Mouse (Mus musculus): ENCODE data around the gene Cldn11. TPM values are rescaled to one million over a fixed set of nuclear protein-coding genes. Genes with fewer than 3 reads are reported as not detected.
"Not testable (repeated sequence)": the region's sequence is repeated elsewhere in the genome, so short reads cannot be mapped to it uniquely, and the experiment has no call there.

Cldn11 gene
- total RNA-seq (2021), result 100 to 1,000 TPM in 1 of 2 experiments, 10 to 100 TPM in 1; 80.3 to 138 TPM
- long read RNA-seq, experiment 1, transcript Cldn11-201 (3 exons, 1,870 nt), result major isoform, 10 of 15 reads
- long read RNA-seq, experiment 1, partial matches to known transcripts, result 4 of 15 reads
- long read RNA-seq, experiment 1, other reads (novel, unspliced or antisense), result 1 of 15 reads
- long read RNA-seq, experiment 2, transcript Cldn11-201 (3 exons, 1,870 nt), result major isoform, 5 of 5 reads
- long read RNA-seq, experiment 2, partial matches to known transcripts, result 0 of 5 reads
- long read RNA-seq, experiment 2, other reads (novel, unspliced or antisense), result 0 of 5 reads

DNA sequence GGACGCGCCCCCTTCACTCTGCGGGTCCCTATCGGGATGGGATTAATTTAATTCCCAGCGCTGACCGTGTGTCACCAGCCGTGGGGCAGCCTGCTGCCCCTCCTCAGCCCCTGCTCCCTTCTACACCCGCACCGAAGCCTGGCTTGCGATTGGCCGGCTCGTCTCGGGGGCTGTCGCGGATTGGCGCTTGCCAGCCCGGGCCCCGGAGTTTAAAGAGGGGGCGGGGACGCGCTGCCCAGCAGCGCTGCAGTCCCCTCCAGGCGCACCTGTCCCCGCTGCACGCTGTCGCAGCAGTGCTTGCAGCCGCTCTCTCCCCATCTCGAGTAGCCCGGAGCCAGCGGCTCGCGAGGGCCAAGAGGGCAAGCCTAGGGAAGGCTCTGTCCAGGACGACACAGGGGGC lies at the start of gene Cldn11:
Gene Cldn11, plus strand, starts transcription at position 215 of the 400 bp plus-strand sequence.
- intact Hi-C loops (cut with DNase I), result loop anchor here (5.0 to 10.0 kb wide), 3 partner anchors 155 to 1168 kb away; no protein-coding TSS in a partner anchor
- peak in 1 of 2 experiments; percentile 33 for DNase-seq (ENCODE audit: low spot score in 2 of 2)

DNA sequence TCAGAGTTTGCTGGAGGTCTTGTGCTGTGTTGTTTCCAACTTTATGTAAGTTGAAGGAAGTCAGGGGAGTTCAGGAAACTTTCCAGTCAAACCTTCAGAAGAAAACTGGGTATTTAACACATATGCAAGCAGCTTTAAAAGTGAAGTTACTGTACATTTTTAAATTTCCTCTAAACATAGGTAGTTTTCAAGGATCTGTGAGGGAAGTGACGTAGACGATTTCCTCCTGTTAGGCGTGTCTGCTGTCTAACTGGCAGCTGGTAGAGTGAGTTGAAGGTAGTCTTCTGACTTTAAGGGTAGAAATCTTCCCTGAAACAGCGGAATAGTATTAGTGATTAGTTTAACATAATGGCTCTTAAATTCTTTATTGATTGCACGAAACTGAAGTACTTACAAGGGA lies 49.7 kb upstream of the Cldn11 start:
- intact Hi-C loops (cut with DNase I), result no loop called here
- DNase-seq (ENCODE audit: low spot score in 2 of 2), result no peak

DNA sequence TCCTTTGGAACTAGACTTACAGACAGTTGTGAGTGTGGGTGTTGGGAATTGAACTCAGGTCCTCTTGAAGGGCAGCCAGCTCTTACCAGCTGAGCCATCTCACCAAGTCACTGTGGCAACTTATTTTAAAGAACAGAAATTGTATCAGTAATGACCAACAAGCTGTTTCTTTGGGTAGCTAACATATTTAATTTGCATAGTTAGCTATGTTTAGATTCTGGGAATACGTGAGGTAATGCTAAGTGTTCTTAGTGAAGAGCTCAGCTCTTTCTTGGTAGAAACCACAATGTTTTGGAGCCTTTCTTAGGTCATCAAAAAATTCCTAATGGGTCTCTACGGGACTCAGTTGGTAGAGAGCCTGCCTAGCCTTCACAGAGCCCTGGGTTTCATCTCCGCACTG lies 48.9 kb upstream of the Cldn11 start:
- DNase-seq (ENCODE audit: low spot score in 2 of 2), result no peak
- intact Hi-C loops (cut with DNase I), result no loop called here

DNA sequence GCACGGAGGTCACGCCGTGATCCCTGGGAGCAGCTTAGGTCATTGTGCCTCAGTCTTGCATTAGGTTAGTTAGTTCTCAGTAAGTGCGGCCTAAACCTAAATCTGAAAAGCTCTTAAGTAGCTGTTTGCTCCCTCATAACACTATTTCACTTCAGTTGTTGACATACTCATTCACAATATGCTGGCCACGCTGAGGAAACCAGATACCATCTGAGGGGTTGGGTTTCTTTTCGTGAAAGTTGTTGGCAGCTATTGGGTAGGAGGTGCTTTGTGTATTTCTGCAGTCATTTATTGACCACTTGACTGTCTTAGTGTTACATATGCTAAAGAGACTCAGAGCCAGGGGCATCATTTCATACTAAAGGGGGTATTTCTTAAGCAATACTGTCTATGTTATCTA lies 44.8 kb upstream of the Cldn11 start:
- no peak for DNase-seq (ENCODE audit: low spot score in 2 of 2)
- intact Hi-C loops (cut with DNase I), result no loop called here

DNA sequence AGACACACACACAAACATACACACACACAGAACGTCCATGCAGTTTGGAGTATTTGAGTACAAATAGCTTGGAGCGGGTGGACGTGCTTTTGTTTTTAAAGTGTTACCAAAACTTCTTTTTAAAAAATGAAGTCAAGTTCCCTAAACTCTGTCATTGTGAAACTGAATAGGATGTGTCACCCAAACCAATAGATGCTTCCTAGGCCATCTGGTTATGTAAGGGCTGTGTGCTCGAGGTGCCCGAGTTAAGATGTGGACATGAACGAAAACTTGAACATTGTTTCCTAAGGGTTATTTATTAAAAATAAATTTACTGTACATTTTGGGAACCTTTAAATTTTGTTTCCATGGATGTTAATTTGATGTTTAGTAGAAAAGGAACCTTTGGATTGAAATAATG lies 43.1 kb upstream of the Cldn11 start:
- intact Hi-C loops (cut with DNase I), result no loop called here
- no peak for DNase-seq (ENCODE audit: low spot score in 2 of 2)

DNA sequence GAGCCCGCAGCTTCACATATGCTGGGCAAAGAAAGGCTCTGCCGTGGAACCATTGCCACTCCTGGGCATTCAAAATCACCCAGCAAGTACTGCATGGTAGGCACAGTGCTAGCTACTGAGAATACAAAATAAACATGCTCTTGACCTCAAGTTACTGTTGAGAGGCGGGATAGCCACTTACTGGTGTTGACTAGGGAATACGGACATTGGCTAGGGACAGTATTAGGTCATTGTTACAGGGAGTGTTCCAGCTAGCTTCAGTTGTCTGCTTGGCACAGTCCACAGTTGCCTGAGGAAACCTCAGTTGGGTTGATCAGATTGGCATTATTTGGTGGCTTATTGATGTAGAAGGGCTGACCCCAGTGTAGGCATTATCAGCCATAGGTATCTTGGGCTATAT lies 42.0 kb upstream of the Cldn11 start:
- intact Hi-C loops (cut with DNase I), result no loop called here
- no peak for DNase-seq (ENCODE audit: low spot score in 2 of 2)

DNA sequence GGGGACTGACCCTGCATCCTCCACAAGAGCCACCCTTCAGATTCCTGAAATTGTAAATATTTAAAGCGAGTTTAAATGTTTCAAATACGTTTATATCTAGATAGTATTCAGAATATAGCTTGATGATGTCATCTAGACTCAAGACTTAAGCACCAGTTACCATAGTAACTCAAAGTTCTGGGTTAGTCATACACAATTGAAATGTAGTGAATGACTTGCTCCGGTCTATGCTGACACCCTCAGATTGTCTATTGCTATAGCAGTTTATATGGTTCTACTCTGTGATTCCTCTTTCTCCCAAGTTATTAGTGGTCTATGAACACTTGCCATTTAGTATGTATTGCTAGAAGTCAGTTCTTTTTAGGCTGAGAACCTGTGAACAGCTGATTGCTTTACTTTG lies 40.6 kb upstream of the Cldn11 start:
- peak in 1 of 2 experiments; percentile 58 for DNase-seq (ENCODE audit: low spot score in 2 of 2)
- intact Hi-C loops (cut with DNase I), result no loop called here

DNA sequence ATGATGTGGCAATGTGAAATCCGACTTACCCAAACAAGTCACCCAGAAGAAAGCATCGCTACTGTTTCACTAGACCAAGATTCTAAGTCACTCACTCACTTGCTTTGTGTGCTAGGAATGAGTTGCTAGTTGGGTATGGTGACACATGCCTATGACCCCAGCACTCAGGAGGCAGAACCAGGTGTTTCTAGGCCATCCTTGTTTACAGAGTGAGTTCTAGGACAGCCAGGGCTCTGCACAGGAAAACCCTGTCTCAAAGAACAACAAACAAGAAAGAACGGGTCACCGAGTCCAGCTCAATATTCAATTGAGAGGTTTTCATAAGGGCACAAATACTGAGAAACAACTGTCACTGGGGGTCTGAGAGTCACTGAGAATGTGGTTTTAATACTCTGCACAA lies 26.6 kb upstream of the Cldn11 start:
- no peak for DNase-seq (ENCODE audit: low spot score in 2 of 2)
- intact Hi-C loops (cut with DNase I), result no loop called here

DNA sequence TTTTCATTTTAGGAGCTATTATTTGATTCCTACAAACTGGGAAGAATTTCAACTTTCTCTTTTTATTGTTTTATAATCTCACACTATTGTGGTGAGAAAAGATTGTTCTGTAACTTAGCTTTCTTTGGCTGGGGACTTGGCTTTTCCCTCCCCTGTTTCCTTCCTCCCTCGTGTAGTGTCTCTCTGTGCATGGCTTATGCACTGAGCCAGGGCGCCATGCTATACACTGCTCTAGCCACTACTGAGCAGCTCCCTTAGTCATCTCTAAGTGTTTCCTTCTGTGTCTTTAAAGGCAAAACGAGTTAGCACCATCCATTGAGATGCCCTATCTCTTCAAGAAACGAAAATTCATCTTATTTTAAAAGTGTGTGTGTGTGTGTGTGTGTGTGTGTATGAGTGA lies 23.4 kb upstream of the Cldn11 start:
- intact Hi-C loops (cut with DNase I), result no loop called here
- DNase-seq (ENCODE audit: low spot score in 2 of 2), result no peak

DNA sequence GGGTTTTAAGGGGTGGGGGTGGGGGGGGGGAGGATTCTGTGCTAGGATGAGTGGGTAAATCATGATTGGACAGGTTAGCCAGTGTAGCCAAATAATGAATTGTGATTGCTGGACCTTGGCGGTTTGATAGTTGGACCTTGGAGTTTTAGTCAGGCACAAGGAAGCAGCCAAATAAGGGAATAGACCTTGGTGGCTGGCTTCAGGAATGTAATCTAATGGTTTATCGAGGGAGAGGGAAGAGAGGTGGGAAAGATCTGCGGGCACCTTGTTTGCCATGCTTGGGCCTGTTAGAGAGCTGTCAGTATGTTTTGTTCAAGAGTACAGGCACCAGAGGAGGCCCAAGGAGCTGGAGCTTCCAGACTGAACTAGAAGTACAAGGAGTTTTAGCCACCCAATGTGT lies 22.9 kb upstream of the Cldn11 start:
- no peak for DNase-seq (ENCODE audit: low spot score in 2 of 2)
- intact Hi-C loops (cut with DNase I), result no loop called here

DNA sequence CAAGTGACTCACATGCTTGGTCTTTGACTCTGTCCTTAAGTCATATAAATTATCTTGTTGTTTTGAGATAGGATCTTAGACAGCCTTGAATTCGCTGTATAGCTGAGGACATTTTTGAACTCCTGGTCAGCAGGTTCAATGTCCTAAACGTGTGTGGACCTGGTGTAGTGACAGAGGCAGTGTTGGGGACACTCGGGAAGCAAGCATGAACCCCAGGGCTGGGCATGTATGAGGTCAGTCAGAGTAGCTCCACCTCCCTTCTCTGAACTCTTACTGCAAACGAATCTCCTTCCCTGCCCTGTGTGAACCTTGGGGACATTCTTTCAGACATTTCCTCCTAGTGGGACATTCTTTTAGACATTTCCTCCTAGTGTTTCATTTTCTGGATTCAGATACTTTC lies 20.0 kb upstream of the Cldn11 start:
- intact Hi-C loops (cut with DNase I), result no loop called here
- no peak for DNase-seq (ENCODE audit: low spot score in 2 of 2)

DNA sequence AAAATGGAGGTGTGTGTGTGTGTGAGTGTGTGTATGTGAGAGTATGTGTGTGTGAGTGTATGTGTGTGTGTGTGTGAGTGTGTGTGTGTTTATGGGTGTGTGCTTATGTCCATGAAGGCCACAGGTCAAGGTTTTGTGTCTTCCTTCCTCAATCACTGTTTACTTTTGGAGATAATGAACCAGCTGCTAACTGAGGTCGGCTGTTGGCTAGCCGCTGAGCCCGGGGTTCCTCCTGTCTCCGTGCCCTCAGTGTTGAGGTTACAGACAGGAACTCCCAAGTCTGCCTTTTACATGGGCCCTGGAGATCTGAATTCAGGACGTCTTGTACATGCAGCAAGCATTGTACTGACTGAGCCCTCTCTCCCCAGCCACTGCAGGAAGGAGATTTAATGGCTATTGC lies 16.1 kb upstream of the Cldn11 start:
- no peak for DNase-seq (ENCODE audit: low spot score in 2 of 2)
- intact Hi-C loops (cut with DNase I), result no loop called here

DNA sequence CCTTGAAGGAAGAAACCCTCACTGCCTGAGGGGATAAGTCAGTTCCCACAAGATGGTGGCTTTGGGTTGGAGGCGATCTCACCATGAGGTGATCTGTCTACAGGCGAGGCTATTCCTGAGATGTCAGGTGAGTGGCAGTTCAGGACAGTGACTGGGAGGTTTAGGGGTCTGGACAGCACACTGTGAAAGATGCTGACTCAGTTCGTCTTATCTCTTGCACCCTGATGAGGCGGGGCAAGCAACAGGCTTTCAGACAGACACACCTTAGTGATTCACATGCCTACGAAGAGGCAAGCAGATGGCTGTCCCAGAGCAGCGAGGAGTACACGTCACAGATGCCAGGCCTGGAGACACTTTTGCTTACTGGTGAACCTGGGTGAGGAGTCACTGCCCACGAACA lies 15.5 kb upstream of the Cldn11 start:
- DNase-seq (ENCODE audit: low spot score in 2 of 2), result no peak
- intact Hi-C loops (cut with DNase I), result no loop called here

DNA sequence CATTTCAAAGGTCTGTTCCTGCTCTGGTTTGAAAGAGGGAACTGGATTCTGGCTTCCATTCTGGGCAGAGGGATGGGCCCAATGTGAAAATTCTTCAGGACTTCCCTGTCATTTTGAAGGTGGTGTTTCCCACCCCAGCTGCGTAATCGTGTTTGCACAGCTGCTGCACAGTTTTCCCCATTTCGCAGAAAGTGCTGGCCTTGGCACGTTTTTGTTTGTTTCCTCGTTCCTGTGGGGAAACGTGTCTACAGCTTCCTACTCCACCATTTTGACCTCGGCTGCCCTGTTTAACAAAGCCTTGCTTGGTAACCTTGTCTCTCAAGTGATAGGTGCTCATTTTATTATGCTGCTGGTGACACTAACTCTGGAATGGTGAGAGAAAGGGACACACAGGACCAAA lies 15.0 kb upstream of the Cldn11 start:
- intact Hi-C loops (cut with DNase I), result no loop called here
- no peak for DNase-seq (ENCODE audit: low spot score in 2 of 2)

DNA sequence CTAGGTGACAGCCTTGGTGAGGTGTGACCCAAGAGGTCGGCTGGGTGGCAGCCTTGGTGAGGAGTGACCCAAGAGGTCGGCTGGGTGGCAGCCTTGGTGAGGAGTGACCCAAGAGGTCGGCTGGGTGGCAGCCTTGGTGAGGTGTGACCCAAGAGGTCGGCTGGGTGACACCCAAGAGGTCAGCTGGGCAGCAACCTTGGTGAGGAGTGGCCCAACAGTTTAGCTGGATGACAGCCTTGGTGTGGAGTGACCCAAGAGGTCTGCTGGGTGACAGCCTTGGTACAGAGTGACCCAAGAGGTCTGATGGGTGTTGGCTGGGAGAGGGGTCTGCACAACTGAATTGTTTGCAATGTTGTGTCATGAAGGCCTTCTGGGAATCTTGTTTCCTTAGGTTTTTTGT lies 13.1 kb upstream of the Cldn11 start:
- intact Hi-C loops (cut with DNase I); DNase-seq (ENCODE audit: low spot score in 2 of 2): not testable (repeated sequence)

DNA sequence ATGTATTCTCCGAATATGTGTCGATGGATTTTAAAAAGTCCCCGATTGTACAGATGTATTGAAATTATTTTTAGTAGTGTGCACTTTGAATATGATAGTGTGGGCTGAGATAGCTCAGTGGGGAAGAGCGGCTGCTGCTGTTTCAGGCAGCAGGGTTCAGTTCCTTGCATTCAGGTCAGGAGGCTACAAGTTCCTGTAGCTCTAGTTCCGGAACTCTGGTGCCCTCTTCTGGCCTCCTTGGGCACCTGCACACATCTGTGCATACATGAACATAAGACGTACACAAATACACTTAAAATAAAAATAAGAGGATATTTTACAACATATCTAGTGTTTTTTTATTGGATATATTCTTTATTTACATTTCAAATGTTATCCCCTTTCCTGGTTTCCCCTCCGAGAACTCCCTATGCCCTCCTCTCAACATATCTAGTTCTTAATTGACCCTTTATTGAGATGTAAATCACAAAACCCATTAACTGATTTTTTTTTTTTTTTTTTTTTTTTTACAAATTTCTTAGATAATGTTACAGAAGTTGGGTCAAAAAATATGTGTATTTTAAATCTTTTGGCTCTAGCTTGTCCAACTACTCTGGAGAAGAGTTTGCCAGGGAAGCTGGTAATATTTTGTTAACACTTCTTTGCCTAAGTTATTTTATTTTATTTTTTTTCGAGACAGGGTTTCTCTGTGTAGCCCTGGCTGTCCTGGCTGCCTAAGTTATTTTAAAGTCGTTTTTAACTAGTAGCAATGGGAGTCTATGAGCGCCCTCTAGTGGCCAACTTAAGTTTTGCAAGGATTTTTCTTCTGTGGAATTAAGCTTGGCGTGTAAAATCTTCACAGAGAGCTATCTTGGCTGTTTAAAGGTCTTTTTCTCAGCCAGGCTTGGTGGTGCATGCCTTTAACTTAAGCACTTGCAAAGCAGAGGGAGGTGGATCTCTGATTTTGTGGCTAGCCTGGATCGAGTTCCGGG lies 11.0 kb upstream of the Cldn11 start:
- peak; percentile 90 to 91 for DNase-seq (ENCODE audit: low spot score in 2 of 2)
- intact Hi-C loops (cut with DNase I), result loop anchor here (1.0 to 2.0 kb wide), 2 partner anchors 81 to 92 kb away; no protein-coding TSS in a partner anchor

DNA sequence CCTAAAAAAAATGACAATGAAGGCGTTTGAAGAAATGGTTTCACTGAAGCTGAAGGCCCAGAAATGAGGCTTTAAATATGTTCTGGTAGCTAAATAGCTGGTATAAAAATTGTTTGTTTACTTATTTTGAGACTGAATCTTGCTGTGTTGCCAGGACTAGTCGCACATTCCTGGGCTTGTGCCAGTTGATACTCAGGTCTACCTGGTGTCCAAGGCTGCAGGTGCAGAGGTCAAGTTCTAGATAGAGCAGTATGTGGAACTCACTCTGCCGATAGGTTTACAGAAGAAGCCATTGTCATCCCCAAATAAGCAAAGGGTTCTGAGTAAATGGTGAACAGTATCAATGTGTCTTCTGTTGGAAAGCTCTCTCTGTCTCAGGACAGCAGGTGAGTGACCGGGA lies 8.1 kb upstream of the Cldn11 start:
- intact Hi-C loops (cut with DNase I), result loop anchor here (2.0 to 10.0 kb wide), 3 partner anchors 163 to 549 kb away; no protein-coding TSS in a partner anchor
- DNase-seq (ENCODE audit: low spot score in 2 of 2), result no peak

DNA sequence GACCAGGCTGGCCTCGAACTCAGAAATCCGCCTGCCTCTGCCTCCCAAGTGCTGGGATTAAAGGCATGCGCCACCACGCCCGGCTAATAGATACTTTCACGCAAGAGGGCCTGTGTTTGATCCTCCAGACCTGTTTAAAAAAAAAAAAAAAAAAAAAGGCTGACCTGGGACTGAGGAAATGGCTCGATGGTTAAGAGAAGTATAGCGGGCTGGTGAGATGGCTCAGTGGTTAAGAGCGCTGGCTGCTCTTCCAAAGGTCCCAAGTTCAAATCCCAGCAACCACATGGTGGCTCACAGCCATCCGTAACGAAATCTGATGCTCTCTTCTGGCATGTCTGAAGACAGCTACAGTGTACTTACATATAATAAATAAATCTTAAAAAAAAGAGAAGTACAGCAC lies 4.5 kb upstream of the Cldn11 start:
- DNase-seq (ENCODE audit: low spot score in 2 of 2), result not testable (repeated sequence)
- intact Hi-C loops (cut with DNase I), result loop anchor here (5.0 to 10.0 kb wide), 3 partner anchors 160 to 1172 kb away; no protein-coding TSS in a partner anchor

DNA sequence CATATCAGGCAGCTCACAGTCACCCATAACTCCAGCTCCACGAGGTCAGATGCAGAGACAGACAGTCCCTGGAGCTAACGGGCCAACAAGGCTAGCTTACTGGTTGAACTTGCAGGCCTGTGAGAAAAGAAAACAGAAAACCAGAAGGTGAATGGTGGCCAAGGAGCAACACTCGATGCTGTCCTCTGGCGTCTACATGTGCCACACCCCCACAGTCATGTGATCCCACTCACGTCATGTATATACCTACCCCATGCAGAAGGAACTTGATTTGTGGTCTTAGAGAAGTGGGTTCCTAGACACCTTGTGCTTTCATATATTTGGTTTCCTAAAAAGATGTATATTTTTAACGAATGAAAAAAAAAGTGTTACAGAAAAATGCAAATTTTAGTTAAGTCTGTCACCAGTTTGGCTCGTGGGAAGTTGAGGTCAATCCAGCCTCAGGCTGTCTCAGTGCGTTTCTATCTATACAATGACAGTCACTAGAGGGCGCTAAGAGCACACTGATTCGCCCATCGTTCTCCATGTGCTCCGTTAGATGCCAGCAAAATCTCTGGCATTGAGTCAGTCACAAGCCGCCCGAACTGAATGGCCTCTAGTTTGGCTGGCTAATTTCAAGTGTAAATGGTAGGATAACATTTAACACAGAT lies 4.0 kb upstream of the Cldn11 start:
- intact Hi-C loops (cut with DNase I), result loop anchor here (1.0 to 10.0 kb wide), 4 partner anchors 159 to 1172 kb away; no protein-coding TSS in a partner anchor
- DNase-seq (ENCODE audit: low spot score in 2 of 2), result peak; percentile 91

DNA sequence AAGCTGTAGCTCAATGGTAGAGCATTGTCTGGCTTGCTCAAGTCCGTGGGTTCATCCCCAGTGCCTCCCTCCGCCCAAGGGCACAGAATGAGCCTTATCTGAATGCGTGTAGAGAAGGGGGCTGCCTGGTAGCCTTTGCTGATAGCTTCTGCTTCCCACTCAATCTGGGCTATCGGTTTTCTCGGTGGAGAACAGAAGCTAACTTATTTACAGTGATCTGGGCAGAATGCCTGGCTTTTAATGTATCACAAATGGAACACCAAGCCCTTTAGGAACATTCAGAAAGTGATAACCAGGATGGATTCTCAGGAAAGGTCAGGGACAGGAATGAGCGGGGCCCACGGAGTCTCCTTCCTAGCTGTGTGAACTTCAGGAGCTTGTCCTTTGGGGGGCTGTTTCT lies 1.1 kb upstream of the Cldn11 start:
- no peak for DNase-seq (ENCODE audit: low spot score in 2 of 2)
- intact Hi-C loops (cut with DNase I), result loop anchor here (5.0 to 10.0 kb wide), 3 partner anchors 156 to 1169 kb away; no protein-coding TSS in a partner anchor

All from left cerebral cortex, postnatal 14 days (tissue).